Mouse (Mus musculus) E14TG2a.4 (cell line): ENCODE data around the gene 1810049J17Rik.

Experiments used
- CTCF ChIP-seq: conservative IDR thresholded peaks from 2 replicates; pipeline ENCODE4 v1.5.1; 2014; ENCODE audit warnings: low read length
- NANOG ChIP-seq: IDR thresholded peaks from 2 replicates; pipeline ENCODE4 v1.6.1; 2014; ENCODE audit warnings: borderline replicate concordance, low read length, mixed read lengths
- POU5F1 ChIP-seq: IDR thresholded peaks from 2 replicates; pipeline ENCODE4 v1.6.1; 2014; ENCODE audit warnings: low read length, borderline replicate concordance

GRCm38 (mm10) chr15:12357459-12357858 is 35.8 kb upstream of the 1810049J17Rik start:
- TF ChIP-seq CTCF: no peak
- TF ChIP-seq NANOG: no peak
- no peak for TF ChIP-seq POU5F1
